Mouse (Mus musculus) C2C12 (cell line): ENCODE results near the gene Proca1.

Experiments used
- CEBPB ChIP-seq: IDR thresholded peaks from one replicate; pipeline ENCODE4 v1.6.1; 2011; ENCODE audit warnings: low read depth, mild to moderate bottlenecking, control low read depth, moderate library complexity
- CTCF ChIP-seq: IDR thresholded peaks from one replicate; pipeline ENCODE4 v1.5.1; 2011; ENCODE audit not compliant: control insufficient read depth, insufficient read depth, insufficient read length
- FOSL1 ChIP-seq: IDR thresholded peaks from one replicate; pipeline ENCODE4 v1.8.0; 2011; ENCODE audit warnings: mild to moderate bottlenecking, low read length; ENCODE audit not compliant: poor library complexity, insufficient read depth, severe bottlenecking
- MAX ChIP-seq: IDR thresholded peaks from one replicate; pipeline ENCODE4 v1.6.1; 2011; ENCODE audit warnings: mild to moderate bottlenecking, control low read depth
- MYOD1 ChIP-seq: IDR thresholded peaks from one replicate; pipeline ENCODE4 v1.6.1; 2011; ENCODE audit warnings: low read depth; ENCODE audit not compliant: control insufficient read depth, insufficient read length
- USF1 ChIP-seq: IDR thresholded peaks from one replicate; pipeline ENCODE4 v1.6.1; 2011; ENCODE audit warnings: low read depth, mild to moderate bottlenecking, control low read depth, moderate library complexity

GRCm38 (mm10) chr11:78152299-78153231 lies 40.6 kb upstream of the Proca1 start:
- TF ChIP-seq MYOD1: no peak
- TF ChIP-seq CTCF: no peak
- TF ChIP-seq MAX: no peak
- no peak for TF ChIP-seq CEBPB
- no peak for TF ChIP-seq USF1
- TF ChIP-seq FOSL1: no peak
